Mouse (Mus musculus): ENCODE data around the gene Tmem11.

The Tmem11 gene

DNA sequence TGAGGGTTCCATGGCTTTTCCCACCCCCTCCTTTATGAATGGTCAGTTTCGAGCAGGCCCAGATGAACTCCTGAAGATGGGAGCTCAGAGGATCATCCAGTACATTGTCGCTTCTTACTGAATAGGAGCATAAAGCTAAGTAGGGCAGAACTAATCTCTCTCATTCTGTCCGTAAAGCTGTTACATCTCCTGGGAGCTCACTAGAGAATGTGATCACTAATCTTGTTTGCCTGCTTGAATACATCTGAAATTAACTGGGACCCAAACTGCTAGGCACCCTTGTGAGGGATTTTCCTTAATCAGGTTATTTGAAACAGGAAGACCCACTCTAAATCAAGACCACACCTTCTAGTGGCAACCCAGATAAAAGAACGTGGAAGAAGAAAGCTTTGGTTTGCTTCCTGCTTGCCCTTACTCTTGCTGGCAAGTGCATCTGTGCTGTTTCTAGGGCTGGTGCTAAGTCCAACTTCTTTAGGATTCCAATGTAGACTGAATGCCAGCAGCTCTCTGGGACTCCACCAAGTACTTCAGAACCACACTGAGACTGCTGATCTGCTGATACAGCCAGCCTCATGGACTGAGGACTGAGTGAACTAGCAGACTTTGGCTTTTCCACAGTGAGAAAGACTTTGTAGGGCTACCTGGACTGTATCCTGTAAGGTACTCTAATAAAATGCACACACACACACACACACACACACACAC is 51.7 kb downstream of the Tmem11 start:
- DNase-seq (ENCODE audit: low read depth, low spot score) = no peak

DNA sequence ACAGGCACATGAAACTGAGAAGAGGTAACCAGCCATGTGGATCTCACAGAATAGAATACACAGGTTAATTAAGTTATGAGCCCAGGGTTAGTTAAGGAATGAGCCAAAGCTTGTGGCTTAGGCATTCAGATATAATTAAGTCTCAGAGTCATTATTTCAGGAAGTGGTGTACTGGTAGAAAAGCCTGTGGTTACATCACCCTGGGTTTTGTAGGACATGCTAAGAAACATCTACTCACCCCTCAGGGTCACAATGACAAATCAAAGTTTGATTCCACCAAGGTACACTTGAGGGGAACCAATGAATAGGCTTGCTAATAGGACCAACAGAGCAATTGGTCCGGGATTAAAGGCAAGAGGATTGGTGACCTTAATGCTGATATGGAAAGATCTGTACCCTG is 52.4 kb downstream of the Tmem11 start:
- no peak for DNase-seq (ENCODE audit: low read depth, low spot score)

DNA sequence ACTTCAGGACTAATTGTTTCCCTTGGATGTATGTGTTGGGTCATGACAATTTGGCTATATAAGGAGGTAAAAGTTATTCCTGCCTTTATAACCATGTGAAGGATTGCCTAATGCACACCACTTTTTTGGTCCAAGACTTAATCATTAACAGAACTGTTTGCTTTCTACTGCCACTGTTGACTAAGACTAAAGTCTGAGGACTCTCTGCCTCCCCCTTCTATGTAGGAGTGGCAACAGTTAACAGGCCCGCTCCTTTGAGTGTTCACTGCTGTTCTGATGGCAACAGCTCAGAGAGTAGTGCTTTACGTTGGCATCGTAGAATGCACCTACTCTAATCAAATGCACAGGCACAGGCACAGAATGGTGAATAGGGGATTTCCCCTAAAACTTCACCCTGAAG is 53.9 kb downstream of the Tmem11 start:
- DNase-seq (ENCODE audit: low read depth, low spot score) = no peak

DNA sequence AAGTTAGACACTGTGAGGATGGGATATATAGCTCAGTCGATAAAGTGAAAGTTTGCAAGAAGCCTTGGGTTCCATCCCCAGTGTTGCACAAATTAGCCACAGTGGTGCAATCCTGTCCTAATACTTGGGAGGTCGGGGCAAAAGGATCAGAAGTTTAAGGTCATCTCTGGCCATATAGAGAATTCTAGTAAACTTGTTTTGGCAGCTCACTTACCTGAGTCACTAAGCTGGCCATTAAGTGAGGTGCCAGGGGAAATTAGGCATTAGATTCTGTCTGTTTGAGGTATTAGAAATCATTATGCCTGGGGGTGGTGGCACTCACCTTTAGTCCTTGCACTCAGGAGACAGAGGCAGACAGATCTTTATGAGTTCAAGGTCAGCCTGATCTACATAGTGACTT is 55.3 kb downstream of the Tmem11 start:
- no peak for DNase-seq (ENCODE audit: low read depth, low spot score)

DNA sequence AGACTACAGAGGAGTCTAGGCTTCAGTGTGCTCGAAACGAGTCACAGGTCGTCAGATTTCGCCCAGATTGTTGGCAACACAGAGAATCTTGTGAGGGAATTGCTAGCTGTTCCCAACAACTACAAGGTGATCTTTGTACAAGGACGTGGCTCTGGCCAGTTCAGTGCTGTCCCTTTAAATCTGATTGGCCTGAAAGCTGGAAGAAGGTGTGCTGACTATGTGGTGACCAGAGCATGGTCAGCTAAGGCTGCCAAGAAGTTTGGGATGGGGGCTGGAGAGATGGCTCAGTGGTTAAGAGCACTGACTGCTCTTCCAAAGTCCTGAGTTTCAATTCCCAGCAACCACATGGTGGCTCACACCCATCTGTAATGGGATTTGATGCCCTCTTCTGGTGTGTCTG is 62.7 kb downstream of the Tmem11 start:
- no peak for DNase-seq (ENCODE audit: low read depth, low spot score)

Measured in brain, embryonic 18.5 days (tissue).